Mouse (Mus musculus): ENCODE results near the gene Mylk2.

GRCm38 (mm10) chr2:152906274-152907037, 4.7 kb upstream of the Mylk2 start:
- TF ChIP-seq MAFK (IDR thresholded peaks at IDR 0.05; ENCODE audit: insufficient read depth, low read depth, low read length) (no peak), ZNF384 (IDR thresholded peaks at IDR 0.05; ENCODE audit: low read depth, low read length) (no peak), HCFC1 (IDR thresholded peaks at IDR 0.05; ENCODE audit: borderline replicate concordance, insufficient read depth, low read length) (no peak), CHD2 (IDR thresholded peaks at IDR 0.05; ENCODE audit: low read depth, low read length) (no peak), ZC3H11A (IDR thresholded peaks at IDR 0.05; ENCODE audit: borderline replicate concordance, low read depth, low read length) (no peak)

Data from ES-E14 (cell line).